ENCODE assay signal across 29 mouse cellular contexts in the genomic region with DNA sequence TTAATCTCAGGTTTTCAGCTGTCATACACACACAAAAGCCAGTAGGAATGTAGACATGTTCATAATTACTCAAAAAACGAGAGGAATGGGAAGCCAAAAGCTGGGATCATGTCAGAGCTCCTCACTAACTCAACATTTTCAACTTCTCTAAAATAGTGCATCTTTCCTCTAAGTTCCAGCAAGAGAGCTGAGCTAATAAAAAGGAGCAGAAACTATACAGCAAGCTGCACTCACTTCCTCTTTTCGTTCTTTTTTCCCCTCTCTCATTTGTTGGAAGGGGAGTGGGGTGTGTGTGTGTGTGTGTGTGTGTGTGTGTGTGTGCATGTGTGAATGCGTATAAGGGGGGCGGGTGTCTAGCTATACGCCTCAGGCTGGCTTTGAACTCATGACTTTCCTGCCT. TPM values are rescaled to one million over a fixed set of nuclear protein-coding genes. Genes with fewer than 3 reads are reported as not detected.
"Had no signal": no experiment of that assay in that cellular context is flagged by ENCODE, and none has a peak within 500 bp of the region (broad histone marks: within the 10 kb centered on the region; RNA-seq: fewer than 3 reads in every experiment).

No protein-coding gene starts in this region.

- H3K27ac ChIP-seq: kidney, embryonic 15.5 days; limb, embryonic 10.5 days; limb, embryonic 13.5 days; liver, embryonic 12.5 days; liver, embryonic 15.5 days; lung, embryonic 15.5 days; midbrain, embryonic 12.5 days; midbrain, embryonic 15.5 days; neural tube, embryonic 12.5 days; neural tube, embryonic 15.5 days had no signal

- H3K4me3 ChIP-seq: kidney, embryonic 15.5 days; limb, embryonic 10.5 days; limb, embryonic 13.5 days; liver, embryonic 12.5 days; liver, embryonic 15.5 days; lung, embryonic 15.5 days; midbrain, embryonic 12.5 days; midbrain, embryonic 15.5 days; neural tube, embryonic 12.5 days; neural tube, embryonic 15.5 days had no signal

- ATAC-seq: liver, embryonic 12.5 days; midbrain, embryonic 15.5 days had no signal

- DNase-seq: kidney, adult 8-10 months; kidney, postnatal 10 days; kidney, postnatal 36 days; layer of hippocampus, postnatal 36 days; liver; lung, adult 18-20 months; lung, postnatal 10 days; lung, postnatal 36 days; right cerebral cortex, adult 18-20 months; right cerebral cortex, postnatal 14 days; spleen, adult 18-20 months; thymus, adult 18-20 months; thymus, postnatal 36 days had no signal

RNA-seq across cellular contexts. Expression of gene Foxb2, which starts 45.9 kb away (rescaled TPM):
- total RNA-seq: layer of hippocampus, adult 8-10 months; layer of hippocampus, postnatal 10 days; layer of hippocampus, postnatal 36 days; left cerebral cortex, adult 8-10 months; left cerebral cortex, postnatal 25 days had no signal
- polyA plus RNA-seq: kidney, embryonic 15.5 days; liver, embryonic 12.5 days; liver, embryonic 15.5 days; lung, embryonic 15.5 days; neural tube, embryonic 15.5 days; stomach, embryonic 16.5 days; urinary bladder, adult 2 months had no signal
